Comparison of ENCODE assay signal across 27 mouse cellular contexts in genomic region chr7:129385149-129385548, GRCm38 (mm10).
DNase-seq lines count a peak whose midpoint lies in the region; ATAC-seq and TF ChIP-seq lines count a peak whose summit lies in the region.
"Had no signal": no experiment of that assay in that cellular context is flagged by ENCODE, and none has a peak within 500 bp of the region (broad histone marks: within the 10 kb centered on the region; RNA-seq: fewer than 3 reads in every experiment).

No protein-coding gene starts in this region.

- ATAC-seq in forebrain, postnatal 0 days, result no peak
- ATAC-seq in intestine, embryonic 14.5 days (replicated peaks; ENCODE audit: low FRiP score, low TSS enrichment, low read depth), result no peak
- no peak for ATAC-seq in intestine, embryonic 16.5 days
- ATAC-seq: activated CD4-positive, CD25-positive, alpha-beta regulatory T cell, adult 4 months; forebrain, embryonic 13.5 days; forebrain, embryonic 16.5 days; hindbrain, embryonic 16.5 days; inflammation-experienced regulatory T-cells, adult 6 months had no signal

- no peaks in the 10 kb centered on the region for H3K9me3 ChIP-seq in forebrain, postnatal 0 days (ENCODE audit: low read length)
- no peaks in the 10 kb centered on the region for H3K9me3 ChIP-seq in forebrain, embryonic 10.5 days
- no peaks in the 10 kb centered on the region for H3K9me3 ChIP-seq in intestine, embryonic 14.5 days (ENCODE audit: control insufficient read depth, low read length)
- no peaks in the 10 kb centered on the region for H3K9me3 ChIP-seq in intestine, embryonic 16.5 days (ENCODE audit: control insufficient read depth, low read length)
- H3K9me3 ChIP-seq: embryonic facial prominence, embryonic 10.5 days; embryonic facial prominence, embryonic 13.5 days; forebrain, embryonic 13.5 days; heart, embryonic 10.5 days; heart, embryonic 13.5 days; hindbrain, embryonic 13.5 days had no signal

- H3K27ac ChIP-seq in forebrain, postnatal 0 days (ENCODE audit: low read depth, low read length), result no peak overlapping the region
- H3K27ac ChIP-seq in forebrain, embryonic 10.5 days, result no peak overlapping the region
- H3K27ac ChIP-seq in intestine, embryonic 14.5 days (ENCODE audit: low read depth), result no peak overlapping the region
- H3K27ac ChIP-seq in intestine, embryonic 16.5 days (ENCODE audit: low read length), result no peak overlapping the region
- no peak overlapping the region for H3K27ac ChIP-seq in left cerebral cortex, adult 2 months
- H3K27ac ChIP-seq: embryonic facial prominence, embryonic 10.5 days; embryonic facial prominence, embryonic 13.5 days; forebrain, embryonic 13.5 days; heart, adult 2 months; heart, embryonic 10.5 days; heart, embryonic 13.5 days; hindbrain, embryonic 13.5 days had no signal

- no peak overlapping the region for H3K4me2 ChIP-seq in forebrain, postnatal 0 days (ENCODE audit: low read depth)
- no peak overlapping the region for H3K4me2 ChIP-seq in intestine, embryonic 14.5 days (ENCODE audit: low read length)
- H3K4me2 ChIP-seq in intestine, embryonic 16.5 days (ENCODE audit: low read depth, low read length), result no peak overlapping the region
- H3K4me2 ChIP-seq: embryonic facial prominence, embryonic 13.5 days; forebrain, embryonic 13.5 days; heart, embryonic 13.5 days; hindbrain, embryonic 13.5 days had no signal

- no peak for DNase-seq in forebrain, postnatal 0 days
- DNase-seq in forebrain, embryonic 10.5 days (ENCODE audit: extremely low spot score, low spot score), result no peak
- DNase-seq in intestine, embryonic 14.5 days (ENCODE audit: low spot score), result peak; percentile 41
- no peak for DNase-seq in left cerebral cortex, adult 2 months (ENCODE audit: extremely low spot score in 1 of 2, low spot score in 2 of 2)
- no peak for DNase-seq in left cerebral cortex, postnatal 36 days (ENCODE audit: low spot score in 2 of 2)
- no peak for DNase-seq in brain, embryonic 14.5 days (ENCODE audit: low read depth)
- DNase-seq in embryo, embryonic 10.5 days (ENCODE audit: low spot score), result no peak
- DNase-seq: adrenal gland, adult 8-10 months; adrenal gland, postnatal 25 days; cerebellum, adult 18-20 months; cerebellum, adult 9-10 months; cerebellum, postnatal 14 days; embryo, embryonic 11 days; gastrocnemius, postnatal 25 days; heart, adult 2 months had no signal

- no peaks in the 10 kb centered on the region for H3K4me1 ChIP-seq in forebrain, postnatal 0 days (ENCODE audit: insufficient read depth)
- H3K4me1 ChIP-seq in forebrain, embryonic 10.5 days, result no peaks in the 10 kb centered on the region
- no peaks in the 10 kb centered on the region for H3K4me1 ChIP-seq in intestine, embryonic 14.5 days (replicated peaks; ENCODE audit: control insufficient read depth, insufficient read depth, low read length)
- H3K4me1 ChIP-seq in intestine, embryonic 16.5 days (ENCODE audit: control insufficient read depth, insufficient read depth, low read length), result no peaks in the 10 kb centered on the region
- H3K4me1 ChIP-seq: embryonic facial prominence, embryonic 10.5 days; embryonic facial prominence, embryonic 13.5 days; forebrain, embryonic 13.5 days; heart, embryonic 10.5 days; hindbrain, embryonic 13.5 days had no signal

- H3K36me3 ChIP-seq in forebrain, postnatal 0 days (ENCODE audit: insufficient read depth), result no peaks in the 10 kb centered on the region
- no peaks in the 10 kb centered on the region for H3K36me3 ChIP-seq in forebrain, embryonic 10.5 days (replicated peaks)
- no peaks in the 10 kb centered on the region for H3K36me3 ChIP-seq in intestine, embryonic 14.5 days (ENCODE audit: control insufficient read depth, insufficient read depth, low read length)
- H3K36me3 ChIP-seq in intestine, embryonic 16.5 days (ENCODE audit: control insufficient read depth, insufficient read depth, low read length), result no peaks in the 10 kb centered on the region
- H3K36me3 ChIP-seq: embryonic facial prominence, embryonic 10.5 days; embryonic facial prominence, embryonic 13.5 days; heart, embryonic 10.5 days; heart, embryonic 13.5 days; hindbrain, embryonic 13.5 days had no signal

- H3K27me3 ChIP-seq in forebrain, postnatal 0 days (ENCODE audit: insufficient read depth, low read length), result peaks cover 18% of the 10 kb centered on the region; the same call in 1 of the 2 replicates
- no peaks in the 10 kb centered on the region; the same call in 1 of the 2 replicates for H3K27me3 ChIP-seq in forebrain, embryonic 10.5 days (ENCODE audit: poor library complexity, severe bottlenecking)
- H3K27me3 ChIP-seq in intestine, embryonic 14.5 days (replicated peaks; ENCODE audit: control insufficient read depth, insufficient read depth, low read length), result no peaks in the 10 kb centered on the region
- H3K27me3 ChIP-seq in intestine, embryonic 16.5 days (replicated peaks; ENCODE audit: control insufficient read depth, insufficient read depth, low read length), result no peaks in the 10 kb centered on the region
- H3K27me3 ChIP-seq: embryonic facial prominence, embryonic 13.5 days; heart, embryonic 13.5 days had no signal

- intact Hi-C loops in left cerebral cortex, adult 2 months (cut with DNase I), result loop anchor here (1.0 to 10.0 kb wide), 2 partner anchors 150 to 520 kb away; no protein-coding TSS in a partner anchor
- intact Hi-C loops in left cerebral cortex, postnatal 36 days (cut with DNase I), result no loop called here

- H3K9ac ChIP-seq in forebrain, postnatal 0 days, result no peak overlapping the region
- no peak overlapping the region for H3K9ac ChIP-seq in intestine, embryonic 14.5 days (ENCODE audit: low read length)
- H3K9ac ChIP-seq in intestine, embryonic 16.5 days (ENCODE audit: low read depth, low read length), result no peak overlapping the region
- H3K9ac ChIP-seq: embryonic facial prominence, embryonic 13.5 days; forebrain, embryonic 13.5 days; heart, embryonic 13.5 days; hindbrain, embryonic 13.5 days had no signal

- TF ChIP-seq POLR2A in brain, embryonic 14.5 days (IDR thresholded peaks at IDR 0.05; ENCODE audit: borderline replicate concordance, extremely low read depth, insufficient read depth, insufficient read length, poor library complexity, severe bottlenecking), result no peak

- no peak overlapping the region for H3K4me3 ChIP-seq in forebrain, postnatal 0 days (ENCODE audit: low read depth, low read length)
- no peak overlapping the region for H3K4me3 ChIP-seq in forebrain, embryonic 10.5 days
- no peak overlapping the region for H3K4me3 ChIP-seq in intestine, embryonic 14.5 days (ENCODE audit: low read depth, low read length)
- H3K4me3 ChIP-seq in intestine, embryonic 16.5 days (ENCODE audit: low read length), result no peak overlapping the region
- H3K4me3 ChIP-seq in left cerebral cortex, adult 2 months, result no peak overlapping the region
- H3K4me3 ChIP-seq: embryonic facial prominence, embryonic 10.5 days; embryonic facial prominence, embryonic 13.5 days; erythroblast, embryonic 14.5 days; forebrain, embryonic 13.5 days; heart, adult 2 months; heart, embryonic 10.5 days; heart, embryonic 13.5 days; hindbrain, embryonic 13.5 days had no signal

- WGBS in forebrain, postnatal 0 days, result 63% methylated on average over 3 of the region's 3 CpGs
- WGBS in forebrain, embryonic 10.5 days, result 82% methylated on average over 3 of the region's 3 CpGs
- WGBS in intestine, embryonic 14.5 days, result 50% methylated on average over 3 of the region's 3 CpGs
- 62% methylated on average over 3 of the region's 3 CpGs for WGBS in intestine, embryonic 16.5 days

- peak; percentile 34; the same call in 1 of the 2 replicates for TF ChIP-seq CTCF in forebrain, postnatal 0 days (IDR thresholded peaks at IDR 0.05; ENCODE audit: low read depth)
- peak; percentile 23 for TF ChIP-seq CTCF in left cerebral cortex, adult 2 months (IDR thresholded peaks at IDR 0.05)
- peak; percentile 3; the same call in 1 of the 2 replicates for TF ChIP-seq CTCF in brain, embryonic 14.5 days (IDR thresholded peaks at IDR 0.05; ENCODE audit: borderline replicate concordance, extremely low read depth, insufficient read depth, insufficient read length)
